Mouse (Mus musculus) E14TG2a.4 (cell line): ENCODE measurements at regions not wholly inside any gene's neighbourhood (a gene's known extent, or its start where the extent isn't known, plus 50 kb on each side); places are given as distances from the start of the nearest gene placed in this dataset.

Source experiments
- CTCF ChIP-seq: conservative IDR thresholded peaks from 2 replicates; pipeline ENCODE4 v1.5.1; 2014; ENCODE audit warnings: low read length
- POU5F1 ChIP-seq: IDR thresholded peaks from 2 replicates; pipeline ENCODE4 v1.6.1; 2014; ENCODE audit warnings: low read length, borderline replicate concordance

GRCm38 (mm10) chr7:135861409-135861805 is 145.2 kb upstream of the Mki67 start:
- TF ChIP-seq CTCF: no peak
- no peak for TF ChIP-seq POU5F1
